Mouse (Mus musculus): ENCODE data around the gene Mettl24. TPM values are rescaled to one million over a fixed set of nuclear protein-coding genes. Genes with fewer than 3 reads are reported as not detected.
"Not testable (repeated sequence)": the region's sequence is repeated elsewhere in the genome, so short reads cannot be mapped to it uniquely, and the experiment has no call there.

The Mettl24 gene
- polyA plus RNA-seq, 1 experiment from 2014 or later: 0.64 TPM

DNA sequence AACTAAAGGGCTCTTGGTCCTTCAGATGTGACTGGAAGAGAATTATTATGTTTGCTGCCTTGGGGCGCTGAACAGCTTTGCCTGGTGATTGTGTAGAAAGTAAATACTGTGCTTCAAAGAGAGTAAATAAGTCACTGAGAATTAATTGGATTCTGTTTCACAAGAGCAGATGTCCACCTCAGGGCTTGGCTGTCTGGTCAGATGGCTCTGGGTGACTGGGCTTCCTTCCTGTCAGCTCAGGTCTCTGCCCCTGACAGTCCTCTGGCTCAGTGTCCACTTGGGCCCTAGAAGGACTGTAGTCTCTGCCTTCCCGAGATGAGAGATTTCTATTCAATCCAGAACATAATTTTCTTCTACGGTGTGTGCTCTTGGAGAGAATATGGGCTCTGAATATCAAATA is 70.0 kb downstream of the Mettl24 start:
- ATAC-seq (ENCODE audit: low FRiP score): no peak
- Histone ChIP-seq H3K27ac (no peak overlapping the region), H3K36me3 (no peaks in the 10 kb centered on the region), H3K4me2 (no peak overlapping the region), H3K9me3 (no peaks in the 10 kb centered on the region), H3K9ac (no peak overlapping the region), H3K4me1 (replicated peaks) (peaks cover 31% of the 10 kb centered on the region), H3K27me3 (no peaks in the 10 kb centered on the region), H3K4me3 (no peak overlapping the region)
- 76% methylated on average over 3 of the region's 3 CpGs for WGBS

GRCm38 (mm10) chr10:40758171-40759010 is 75.3 kb downstream of the Mettl24 start:
- 82% methylated on average over 11 of the region's 11 CpGs for WGBS
- no peak for ATAC-seq (ENCODE audit: low FRiP score)
- Histone ChIP-seq H3K27me3 (no peaks in the 10 kb centered on the region), H3K9me3 (no peaks in the 10 kb centered on the region), H3K9ac (no peak overlapping the region), H3K4me2 (no peak overlapping the region), H3K4me3 (no peak overlapping the region), H3K27ac (no peak overlapping the region), H3K4me1 (replicated peaks) (0 out of 2 replicates have a peak, but pooled peaks cover 9% of the 10 kb centered on the region), H3K36me3 (no peaks in the 10 kb centered on the region)

GRCm38 (mm10) chr10:40759391-40760194 is 76.5 kb downstream of the Mettl24 start:
- not testable (repeated sequence) for H3K27me3 ChIP-seq; ATAC-seq (ENCODE audit: low FRiP score); H3K9me3 ChIP-seq; H3K4me2 ChIP-seq; H3K4me1 ChIP-seq (replicated peaks); H3K27ac ChIP-seq; H3K36me3 ChIP-seq; H3K9ac ChIP-seq; H3K4me3 ChIP-seq
- 96% methylated on average over 23 of the region's 23 CpGs for WGBS

DNA sequence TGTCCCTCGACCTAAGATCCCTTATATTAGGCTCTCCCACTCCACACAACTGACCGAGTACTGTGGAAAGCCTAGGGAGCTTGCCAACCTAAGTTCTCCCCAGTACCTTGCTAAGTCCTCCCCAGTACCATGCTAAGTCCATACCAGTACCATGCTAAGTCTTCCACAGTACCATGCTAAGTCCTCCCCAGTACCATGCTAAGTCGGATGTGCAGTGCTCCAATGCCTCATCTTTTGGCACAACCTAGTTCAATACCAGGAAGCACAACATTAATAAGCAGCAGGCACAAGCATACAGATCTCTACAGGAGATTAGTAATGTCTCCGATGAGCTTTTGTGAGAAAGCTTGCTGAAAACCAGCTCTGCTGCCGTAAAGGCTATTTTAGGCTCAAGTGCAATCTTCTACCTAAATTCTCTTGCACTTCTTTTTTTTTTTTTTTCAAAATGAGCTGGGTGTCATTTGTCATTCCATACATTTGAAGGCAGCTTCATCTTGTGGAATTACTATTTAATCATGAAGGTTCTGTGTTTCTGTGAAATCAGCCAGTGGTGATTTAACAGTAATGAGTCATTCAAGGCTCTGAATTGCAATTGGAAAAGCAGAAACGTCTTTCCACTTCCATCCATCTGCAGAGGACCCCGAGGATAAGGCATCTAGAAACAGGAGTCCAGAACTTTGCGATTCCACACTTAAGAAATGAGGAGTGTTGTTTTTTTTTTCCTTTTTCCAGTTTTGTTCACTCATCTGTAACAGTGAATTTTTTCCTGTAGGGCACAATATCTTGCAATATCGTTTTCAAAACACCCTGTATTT is 77.3 kb downstream of the Mettl24 start:
- WGBS: 86% methylated on average over 9 of the region's 9 CpGs

DNA sequence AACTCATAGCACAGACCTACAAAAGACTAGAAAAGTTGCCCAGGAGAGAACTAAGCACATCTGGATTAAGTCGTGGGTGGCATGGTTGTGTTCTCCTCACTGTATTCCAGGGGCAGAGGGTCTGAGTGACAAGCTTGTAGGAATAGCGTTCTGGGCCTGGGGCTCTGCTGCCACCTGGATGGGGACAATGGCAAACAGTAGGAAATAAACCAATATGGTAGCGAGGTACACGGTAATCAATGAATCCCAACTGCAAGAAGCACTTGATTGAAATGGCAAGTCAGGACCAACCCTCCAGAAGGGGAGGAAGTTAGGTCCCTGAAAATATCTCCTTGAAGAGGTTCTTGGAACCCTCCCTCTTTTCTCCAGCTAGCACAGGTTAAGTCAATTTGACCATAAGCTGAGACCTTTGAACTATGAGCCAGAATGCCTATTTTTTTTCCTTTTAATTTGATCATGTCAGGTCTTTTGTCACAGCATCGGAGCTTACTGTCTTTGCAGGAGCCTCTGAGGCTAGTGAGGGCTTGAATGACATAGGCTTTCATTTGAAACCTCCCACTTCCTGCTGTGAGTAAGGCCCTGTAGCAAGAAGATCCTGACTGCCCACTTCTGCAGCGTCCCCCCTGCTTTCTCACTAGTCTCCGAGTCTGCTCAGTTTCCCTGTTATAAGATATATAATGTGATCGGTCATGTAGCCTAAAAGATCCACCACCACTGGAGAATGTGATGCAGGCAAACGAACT is 78.1 kb downstream of the Mettl24 start:
- Histone ChIP-seq H3K36me3 (no peaks in the 10 kb centered on the region), H3K27me3 (no peaks in the 10 kb centered on the region), H3K9ac (no peak overlapping the region), H3K4me3 (no peak overlapping the region), H3K27ac (no peak overlapping the region), H3K4me2 (no peak overlapping the region), H3K4me1 (replicated peaks) (0 out of 2 replicates have a peak, but pooled peaks cover 9% of the 10 kb centered on the region), H3K9me3 (no peaks in the 10 kb centered on the region)
- no peak for ATAC-seq (ENCODE audit: low FRiP score)
- 69% methylated on average over 9 of the region's 9 CpGs for WGBS

More for the DNA sequence above, 77.3 kb downstream of the Mettl24 start:
- H3K9me3 ChIP-seq: no peaks in the 10 kb centered on the region
- H3K4me1 ChIP-seq (replicated peaks): 0 out of 2 replicates have a peak, but pooled peaks cover 9% of the 10 kb centered on the region
- H3K9ac ChIP-seq: no peak overlapping the region
- no peak overlapping the region for H3K4me2 ChIP-seq
- H3K36me3 ChIP-seq: no peaks in the 10 kb centered on the region
- no peak for ATAC-seq (ENCODE audit: low FRiP score)
- no peak overlapping the region for H3K4me3 ChIP-seq
- H3K27ac ChIP-seq: no peak overlapping the region
- no peaks in the 10 kb centered on the region for H3K27me3 ChIP-seq

DNA sequence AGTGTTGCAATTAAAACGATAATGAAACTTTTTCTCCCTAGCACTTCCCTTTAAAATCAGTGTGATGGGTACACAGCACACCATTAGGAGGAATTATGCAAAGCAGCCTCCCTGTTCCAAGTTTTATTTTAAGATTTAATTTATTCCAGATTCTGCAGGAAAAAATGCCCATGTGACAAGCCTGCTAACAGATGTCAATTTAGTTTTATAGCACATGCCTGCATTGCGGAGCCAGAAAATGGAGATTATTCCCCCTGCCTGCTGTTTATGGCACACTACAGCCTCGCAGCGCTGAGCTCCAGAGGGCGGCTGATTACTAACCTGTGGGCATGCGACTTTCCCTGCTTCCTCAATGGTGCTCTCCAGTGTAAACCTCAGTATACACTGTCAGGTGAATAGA is 79.5 kb downstream of the Mettl24 start:
- peak; percentile 59; the same call in 1 of the 2 replicates for ATAC-seq (ENCODE audit: low FRiP score)
- no peaks in the 10 kb centered on the region for H3K9me3 ChIP-seq
- H3K9ac ChIP-seq: no peak overlapping the region
- H3K4me2 ChIP-seq: no peak overlapping the region
- no peak overlapping the region for H3K4me3 ChIP-seq
- no peaks in the 10 kb centered on the region for H3K36me3 ChIP-seq
- H3K4me1 ChIP-seq (replicated peaks): 0 out of 2 replicates have a peak, but pooled peaks cover 9% of the 10 kb centered on the region
- no peaks in the 10 kb centered on the region for H3K27me3 ChIP-seq
- no peak overlapping the region for H3K27ac ChIP-seq
- WGBS: 55% methylated on average over 6 of the region's 6 CpGs

GRCm38 (mm10) chr10:40763084-40763720 is 80.1 kb downstream of the Mettl24 start:
- 65% methylated on average over 5 of the region's 5 CpGs for WGBS
- Histone ChIP-seq H3K4me2 (no peak overlapping the region), H3K4me3 (no peak overlapping the region), H3K4me1 (replicated peaks) (0 out of 2 replicates have a peak, but pooled peaks cover 9% of the 10 kb centered on the region), H3K27me3 (no peaks in the 10 kb centered on the region), H3K36me3 (no peaks in the 10 kb centered on the region), H3K9ac (no peak overlapping the region), H3K9me3 (no peaks in the 10 kb centered on the region), H3K27ac (no peak overlapping the region)
- no peak for ATAC-seq (ENCODE audit: low FRiP score)

DNA sequence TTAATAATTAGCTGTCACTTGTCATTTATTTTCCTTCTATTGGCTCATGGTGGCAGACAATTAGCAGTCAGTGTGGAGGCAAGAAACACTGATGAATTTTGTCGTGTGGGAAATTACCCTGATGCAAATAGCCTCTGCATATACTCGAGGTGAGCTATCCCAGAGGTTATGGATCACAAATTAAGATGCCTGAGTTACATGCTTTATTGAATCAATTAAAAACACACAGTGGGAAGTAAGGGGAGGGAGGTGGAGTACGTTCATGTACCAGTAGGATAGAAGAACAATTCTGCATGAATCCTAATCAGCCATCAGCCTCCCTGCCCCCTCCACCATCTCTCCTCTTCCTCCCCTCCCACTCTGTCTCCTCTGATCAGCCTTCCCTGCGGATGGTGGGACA is 89.2 kb downstream of the Mettl24 start:
- no peaks in the 10 kb centered on the region for H3K36me3 ChIP-seq
- peak; percentile 91 for ATAC-seq (ENCODE audit: low FRiP score)
- WGBS: 37% methylated on average over 4 of the region's 4 CpGs
- no peaks in the 10 kb centered on the region for H3K27me3 ChIP-seq
- H3K27ac ChIP-seq: peak overlapping the region; percentile 60
- no peaks in the 10 kb centered on the region for H3K9me3 ChIP-seq
- H3K4me2 ChIP-seq: no peak overlapping the region
- no peak overlapping the region for H3K9ac ChIP-seq
- H3K4me3 ChIP-seq: no peak overlapping the region
- H3K4me1 ChIP-seq (replicated peaks): peaks cover 9% of the 10 kb centered on the region

- WGBS: 40% methylated on average over 11 of the region's 11 CpGs
- Histone ChIP-seq H3K4me1 (replicated peaks) (peaks cover 9% of the 10 kb centered on the region), H3K9ac (no peak overlapping the region), H3K4me2 (no peak overlapping the region), H3K36me3 (no peaks in the 10 kb centered on the region), H3K27me3 (no peaks in the 10 kb centered on the region), H3K9me3 (no peaks in the 10 kb centered on the region), H3K4me3 (no peak overlapping the region), H3K27ac (no peak overlapping the region)
- no peak for ATAC-seq (ENCODE audit: low FRiP score)
Observed at GRCm38 (mm10) chr10:40775151-40775550, 92.1 kb downstream of the Mettl24 start.

DNA sequence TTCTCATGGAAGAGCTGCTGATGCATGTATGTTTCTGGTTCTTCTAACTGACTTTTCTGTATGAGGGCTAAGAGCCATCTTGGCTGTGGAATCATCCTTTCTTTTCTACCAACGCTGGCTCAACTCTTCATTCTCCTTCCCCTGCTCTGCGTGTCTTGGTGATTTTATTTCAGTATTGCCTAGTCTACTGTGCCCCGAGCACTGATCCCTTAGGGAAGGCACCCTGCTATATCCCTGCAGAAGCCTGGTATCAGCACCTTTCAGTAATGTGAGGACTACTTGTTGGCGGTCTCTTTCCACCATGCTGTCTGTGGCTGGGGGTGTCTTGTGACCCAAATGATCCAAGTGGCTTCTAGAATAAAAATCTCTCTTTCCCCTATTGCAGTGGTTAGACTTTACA is 92.6 kb downstream of the Mettl24 start:
- Histone ChIP-seq H3K27ac (no peak overlapping the region), H3K9me3 (no peaks in the 10 kb centered on the region), H3K4me1 (replicated peaks) (peaks cover 9% of the 10 kb centered on the region), H3K4me2 (no peak overlapping the region), H3K36me3 (no peaks in the 10 kb centered on the region), H3K9ac (no peak overlapping the region), H3K27me3 (no peaks in the 10 kb centered on the region), H3K4me3 (no peak overlapping the region)
- 86% methylated on average over 4 of the region's 4 CpGs for WGBS
- no peak for ATAC-seq (ENCODE audit: low FRiP score)

- Histone ChIP-seq H3K36me3 (no peaks in the 10 kb centered on the region), H3K9me3 (no peaks in the 10 kb centered on the region), H3K27me3 (no peaks in the 10 kb centered on the region), H3K27ac (no peak overlapping the region), H3K4me3 (no peak overlapping the region), H3K4me2 (no peak overlapping the region), H3K9ac (no peak overlapping the region), H3K4me1 (replicated peaks) (peaks cover 8% of the 10 kb centered on the region)
- 70% methylated on average over 2 of the region's 2 CpGs for WGBS
- ATAC-seq (ENCODE audit: low FRiP score): no peak
Observed at GRCm38 (mm10) chr10:40777171-40777570, 94.1 kb downstream of the Mettl24 start.

Measured in hindbrain, embryonic 13.5 days (tissue).